Mouse (Mus musculus) heart, embryonic 13.5 days (tissue): ENCODE measurements around the gene Olfr684. TPM values are rescaled to one million over a fixed set of nuclear protein-coding genes. Genes with fewer than 3 reads are reported as not detected.

Experiments used
- ATAC-seq: fragments of 200-750 bp; cut with Nextera tagmentation; 2 replicates; pipeline ENCODE4 v1.8.0; 2017; ENCODE audit warnings: moderate TSS enrichment; ENCODE audit not compliant: insufficient number of reproducible peaks, low FRiP score, low TSS enrichment; ENCODE audit errors: extremely low read depth
- H3K27ac ChIP-seq: fragments of 300-500 bp; sonication (generic); replicated peaks from 2 replicates; pipeline ENCODE4 v1.5.1; 2015; ENCODE audit warnings: moderate library complexity, mild to moderate bottlenecking, inconsistent platforms
- H3K27me3 ChIP-seq: fragments of 300-500 bp; sonication (generic); replicated peaks from 2 replicates; pipeline ENCODE4 v1.6.1; 2015; ENCODE audit warnings: mild to moderate bottlenecking, inconsistent platforms
- H3K36me3 ChIP-seq: fragments of 300-500 bp; sonication (generic); 2 replicates; pipeline ENCODE4 v1.6.1; 2015; ENCODE audit warnings: mild to moderate bottlenecking, inconsistent platforms
- H3K4me1 ChIP-seq: fragments of 300-500 bp; sonication (generic); 2 replicates; pipeline ENCODE4 v1.6.1; 2015; ENCODE audit warnings: inconsistent platforms
- H3K4me2 ChIP-seq: fragments of 300-500 bp; sonication (generic); 2 replicates; pipeline ENCODE4 v1.6.1; 2015; ENCODE audit warnings: inconsistent platforms, mild to moderate bottlenecking, moderate library complexity
- H3K4me3 ChIP-seq: fragments of 300-500 bp; sonication (generic); 2 replicates; pipeline ENCODE4 v1.5.1; 2015; ENCODE audit warnings: moderate library complexity, mild to moderate bottlenecking, inconsistent platforms
- H3K9ac ChIP-seq: fragments of 300-500 bp; sonication (generic); 2 replicates; pipeline ENCODE4 v1.6.1; 2015; ENCODE audit warnings: inconsistent platforms, mild to moderate bottlenecking, moderate library complexity
- H3K9me3 ChIP-seq: fragments of 300-500 bp; sonication (generic); 2 replicates; pipeline ENCODE4 v1.6.1; 2016; ENCODE audit warnings: inconsistent platforms
- WGBS: fragments of 180-500 bp; shearing (Covaris S2); methylation state at CpG from one replicate; pipeline ENCODE4 v1.1.7; 2015; ENCODE audit warnings: mixed read lengths; 5-methylcytosine and 5-hydroxymethylcytosine counted together
- polyA plus RNA-seq: library from polyadenylated mRNA; unstranded; fragments of >200 nt; fragmentation: Nextera tagmentation; extraction: Ambion mirVana; gene quantifications from 2 replicates; pipeline ENCODE4 v1.2.1, GENCODE M21; 2015

Olfr684 gene
- not detected in 2 replicates for polyA plus RNA-seq

DNA sequence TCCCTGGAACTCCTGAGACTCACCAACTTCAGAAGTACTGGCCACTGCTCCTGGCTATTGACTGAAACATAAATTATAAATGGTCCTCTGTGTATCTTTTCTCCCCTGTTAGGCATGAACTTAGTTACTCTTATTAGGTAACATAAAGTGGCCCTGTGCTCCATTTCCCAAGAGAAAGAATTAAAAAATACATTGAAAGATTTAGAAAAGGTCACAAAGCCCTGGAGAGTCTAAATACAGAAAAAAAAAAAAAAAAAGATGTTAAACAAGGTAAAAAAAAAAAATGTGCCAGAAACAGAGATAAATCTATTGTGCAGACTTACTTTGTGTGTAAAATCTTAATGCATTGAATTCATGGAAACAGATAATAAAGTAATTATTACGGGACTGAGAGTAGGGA, at the start of gene Olfr684:
TSS of gene Olfr684 (minus strand) at position 101 of the 400 bp plus-strand sequence.
- ATAC-seq, result no peak
- Histone ChIP-seq H3K36me3 (no peaks in the 10 kb centered on the region), H3K9me3 (no peaks in the 10 kb centered on the region), H3K27ac (no peak within 1 kb of the TSS), H3K4me2 (no peak within 1 kb of the TSS), H3K4me1 (no peaks in the 10 kb centered on the region), H3K27me3 (no peaks in the 10 kb centered on the region), H3K9ac (no peak within 1 kb of the TSS), H3K4me3 (no peak within 1 kb of the TSS)
- 49% methylated on average over 1 of the region's 1 CpGs for WGBS

DNA sequence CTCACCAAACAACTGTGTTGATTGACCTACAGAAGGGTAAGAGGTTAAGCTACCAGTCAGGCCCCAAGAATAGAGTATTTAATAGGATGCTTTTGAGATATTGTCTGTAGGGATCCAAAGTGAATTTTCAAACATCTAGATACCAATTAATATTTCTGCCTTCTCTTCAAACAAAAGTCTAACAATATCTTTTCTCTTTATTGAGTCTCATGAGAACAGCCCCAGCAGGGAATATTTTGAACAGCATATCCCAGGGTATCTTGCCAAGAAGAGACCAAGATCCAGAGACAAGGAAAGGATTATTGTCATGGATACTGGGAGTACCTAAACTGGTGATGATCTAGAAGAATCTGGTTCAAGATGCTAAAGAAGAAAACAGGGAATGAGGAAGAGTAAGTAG, 43.9 kb upstream of the Olfr684 start, which contains the start of gene Olfr686:
TSS of gene Olfr686 (minus strand) at position 101 of the 400 bp plus-strand sequence.
- no peak within 1 kb of the TSS for H3K27ac ChIP-seq
- no peaks in the 10 kb centered on the region for H3K9me3 ChIP-seq
- ATAC-seq, result no peak
- no peak within 1 kb of the TSS for H3K4me2 ChIP-seq
- H3K4me3 ChIP-seq, result no peak within 1 kb of the TSS
- H3K9ac ChIP-seq, result no peak within 1 kb of the TSS
- no peaks in the 10 kb centered on the region for H3K4me1 ChIP-seq
- no peaks in the 10 kb centered on the region for H3K36me3 ChIP-seq
- no peaks in the 10 kb centered on the region for H3K27me3 ChIP-seq

DNA sequence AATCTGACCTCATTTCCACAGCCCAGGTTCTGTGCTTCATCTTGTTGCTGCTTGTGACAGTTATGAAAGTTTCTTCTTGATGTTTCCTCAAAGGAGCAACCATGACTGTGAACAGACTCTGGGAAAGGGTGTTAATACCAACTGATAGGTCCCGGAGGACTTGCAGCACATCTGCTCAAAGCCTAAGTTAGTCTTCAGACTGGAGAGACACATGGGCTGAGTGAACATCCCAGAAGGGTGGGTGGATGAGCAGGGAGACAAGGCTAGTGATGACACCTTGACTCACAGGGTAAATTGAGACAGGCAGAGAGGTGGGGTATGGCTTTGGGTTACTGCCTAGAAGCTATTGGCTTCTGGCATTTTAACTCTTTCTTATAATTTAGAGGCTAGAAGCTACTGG, 22.5 kb upstream of the Olfr684 start, which contains the start of gene Olfr685:
TSS of gene Olfr685 (minus strand) at position 101 of the 400 bp plus-strand sequence.
- no peaks in the 10 kb centered on the region for H3K9me3 ChIP-seq
- 76% methylated on average over 1 of the region's 1 CpGs for WGBS
- no peak within 1 kb of the TSS for H3K9ac ChIP-seq
- ATAC-seq, result no peak
- no peaks in the 10 kb centered on the region for H3K27me3 ChIP-seq
- no peak within 1 kb of the TSS for H3K4me3 ChIP-seq
- H3K4me2 ChIP-seq, result no peak within 1 kb of the TSS
- H3K27ac ChIP-seq, result no peak within 1 kb of the TSS
- H3K4me1 ChIP-seq, result no peaks in the 10 kb centered on the region
- H3K36me3 ChIP-seq, result no peaks in the 10 kb centered on the region

DNA sequence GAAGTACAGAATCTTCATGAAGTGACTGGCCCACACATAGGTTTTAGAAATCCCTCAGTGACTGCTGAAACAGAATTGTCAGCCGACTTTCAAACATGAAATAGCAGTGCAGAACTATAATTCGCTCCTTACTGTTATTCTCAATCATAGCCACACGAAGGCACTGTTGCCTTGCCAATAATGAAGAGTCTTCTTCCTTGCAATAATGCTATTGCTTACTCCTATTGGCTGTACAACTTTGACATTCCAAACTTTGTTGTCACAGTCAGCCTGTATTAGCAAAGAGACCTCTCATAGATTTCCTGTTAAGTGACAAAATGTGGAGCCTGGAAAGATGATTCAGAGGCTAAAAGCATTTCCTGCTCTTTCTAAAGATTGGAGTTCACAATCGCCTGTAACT, 7.3 kb upstream of the Olfr684 start:
- Histone ChIP-seq H3K4me3 (no peak overlapping the region), H3K27me3 (no peaks in the 10 kb centered on the region), H3K36me3 (no peaks in the 10 kb centered on the region), H3K4me1 (no peaks in the 10 kb centered on the region), H3K9ac (no peak overlapping the region), H3K9me3 (no peaks in the 10 kb centered on the region), H3K27ac (no peak overlapping the region), H3K4me2 (no peak overlapping the region)
- WGBS, result 44% methylated on average over 4 of the region's 4 CpGs
- no peak for ATAC-seq

DNA sequence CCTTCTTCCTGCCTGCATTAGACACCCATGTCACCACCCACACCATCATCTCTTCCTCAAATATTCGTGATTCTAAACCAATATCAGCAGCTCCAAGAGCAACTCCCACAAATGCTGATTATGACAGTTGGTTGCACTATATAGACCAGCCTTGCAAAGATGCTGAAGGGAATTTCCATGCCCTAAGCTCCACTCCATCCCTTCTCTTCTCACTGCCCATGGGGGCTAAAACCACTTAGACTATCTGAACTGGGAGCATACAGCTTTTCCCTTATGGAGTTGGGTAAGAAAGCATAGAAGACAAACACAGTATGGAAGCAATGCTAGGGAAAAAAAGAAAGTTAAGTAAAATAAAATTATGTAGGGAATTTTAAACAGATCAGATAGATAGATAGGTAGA, 16.5 kb downstream of the Olfr684 start, which contains the start of gene Olfr683:
TSS of gene Olfr683 (minus strand) at position 101 of the 400 bp plus-strand sequence.
- no peaks in the 10 kb centered on the region for H3K27me3 ChIP-seq
- ATAC-seq, result no peak
- no peaks in the 10 kb centered on the region for H3K4me1 ChIP-seq
- no peak within 1 kb of the TSS for H3K4me2 ChIP-seq
- 46% methylated on average over 1 of the region's 1 CpGs for WGBS
- no peaks in the 10 kb centered on the region for H3K36me3 ChIP-seq
- no peak within 1 kb of the TSS for H3K9ac ChIP-seq
- no peak within 1 kb of the TSS for H3K27ac ChIP-seq
- no peaks in the 10 kb centered on the region for H3K9me3 ChIP-seq
- H3K4me3 ChIP-seq, result no peak within 1 kb of the TSS

DNA sequence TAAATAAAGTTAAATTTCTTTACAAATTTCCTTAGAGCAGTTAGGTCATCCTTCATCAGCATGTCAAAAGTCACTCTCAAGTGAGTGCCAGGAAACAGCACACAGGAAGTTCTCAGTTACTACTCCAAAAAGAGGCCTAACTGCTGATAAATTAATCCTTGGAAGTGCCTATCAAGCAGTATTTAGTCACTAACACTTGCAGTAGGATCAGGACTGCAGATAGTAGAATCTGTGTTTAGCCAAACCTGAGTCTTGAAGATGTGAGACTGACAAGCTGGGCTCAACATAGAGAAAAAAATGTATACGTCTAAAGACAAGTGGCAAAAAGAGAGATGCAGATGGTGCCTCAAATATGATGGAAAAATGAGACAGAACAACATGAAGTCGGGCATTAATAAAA, 22.2 kb downstream of the Olfr684 start:
- no peaks in the 10 kb centered on the region for H3K27me3 ChIP-seq
- WGBS, result 55% methylated on average over 2 of the region's 2 CpGs
- H3K9me3 ChIP-seq, result no peaks in the 10 kb centered on the region
- H3K4me3 ChIP-seq, result no peak overlapping the region
- no peak for ATAC-seq
- H3K36me3 ChIP-seq, result no peaks in the 10 kb centered on the region
- no peak overlapping the region for H3K4me2 ChIP-seq
- no peaks in the 10 kb centered on the region for H3K4me1 ChIP-seq
- H3K27ac ChIP-seq, result no peak overlapping the region
- H3K9ac ChIP-seq, result no peak overlapping the region

DNA sequence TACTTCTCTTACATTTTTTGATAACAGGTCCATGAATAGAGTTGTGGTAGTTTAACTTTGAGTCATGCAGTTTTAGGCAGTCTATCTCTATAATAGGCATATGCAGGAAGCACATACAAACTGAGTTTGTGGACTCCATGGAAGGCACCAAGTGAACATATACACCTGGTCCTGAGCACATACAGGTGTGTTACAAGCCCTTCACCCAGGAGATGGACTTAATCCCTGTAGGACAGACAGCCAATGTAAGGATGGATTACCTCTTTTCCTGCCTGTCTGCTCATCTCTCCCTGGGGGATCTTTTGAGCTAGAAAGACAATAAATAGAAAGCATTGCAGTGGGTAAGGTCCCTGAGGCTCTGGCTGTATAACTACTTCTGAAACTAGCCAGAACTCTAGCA, 46.9 kb downstream of the Olfr684 start, which contains the start of gene Olfr681:
TSS of gene Olfr681 (plus strand) at position 301 of the 400 bp plus-strand sequence.
- Histone ChIP-seq H3K27ac (no peak within 1 kb of the TSS), H3K4me3 (no peak within 1 kb of the TSS), H3K36me3 (no peaks in the 10 kb centered on the region), H3K4me2 (no peak within 1 kb of the TSS), H3K9me3 (no peaks in the 10 kb centered on the region), H3K4me1 (no peaks in the 10 kb centered on the region), H3K27me3 (no peaks in the 10 kb centered on the region), H3K9ac (no peak within 1 kb of the TSS)
- ATAC-seq, result no peak

Other genes starting within 250 kb of the Olfr684 start
- gene Olfr667, start 242.2 kb downstream of the Olfr684 start, polyA plus RNA-seq, result not detected in 2 replicates
- not detected in 2 replicates for gene Olfr668, start 235.6 kb downstream of the Olfr684 start, polyA plus RNA-seq
- not detected in 2 replicates for gene Olfr669, start 229.4 kb downstream of the Olfr684 start, polyA plus RNA-seq
- not detected in 2 replicates for gene Olfr670, start 201.0 kb downstream of the Olfr684 start, polyA plus RNA-seq
- gene Olfr671, start 184.5 kb downstream of the Olfr684 start, polyA plus RNA-seq, result not detected in 2 replicates
- not detected in 2 replicates for gene Olfr672, start 161.6 kb downstream of the Olfr684 start, polyA plus RNA-seq
- not detected in 2 replicates for gene Olfr675, start 135.2 kb downstream of the Olfr684 start, polyA plus RNA-seq
- gene Olfr676, start 131.0 kb downstream of the Olfr684 start, polyA plus RNA-seq, result not detected in 2 replicates
- gene Olfr677, start 112.3 kb downstream of the Olfr684 start, polyA plus RNA-seq, result not detected in 2 replicates
- not detected in 2 replicates for gene Olfr678, start 99.2 kb downstream of the Olfr684 start, polyA plus RNA-seq
- not detected in 2 replicates for gene Olfr679, start 82.4 kb downstream of the Olfr684 start, polyA plus RNA-seq
- not detected in 2 replicates for gene Olfr680-ps1, start 70.8 kb downstream of the Olfr684 start, polyA plus RNA-seq
- not detected in 2 replicates for gene Olfr681, start 46.8 kb downstream of the Olfr684 start, polyA plus RNA-seq
- gene Olfr683, start 16.6 kb downstream of the Olfr684 start, polyA plus RNA-seq, result not detected in 2 replicates
- gene Olfr685, start 22.4 kb upstream of the Olfr684 start, polyA plus RNA-seq, result not detected in 2 replicates
- not detected in 2 replicates for gene Olfr686, start 43.8 kb upstream of the Olfr684 start, polyA plus RNA-seq
- not detected in 2 replicates for gene Olfr688, start 124.4 kb upstream of the Olfr684 start, polyA plus RNA-seq
- gene Olfr689, start 147.5 kb upstream of the Olfr684 start, polyA plus RNA-seq, result not detected in 2 replicates
- gene Olfr690, start 170.5 kb upstream of the Olfr684 start, polyA plus RNA-seq, result not detected in 2 replicates
- gene Olfr691, start 178.6 kb upstream of the Olfr684 start, polyA plus RNA-seq, result not detected in 2 replicates
- not detected in 2 replicates for gene Olfr692, start 204.6 kb upstream of the Olfr684 start, polyA plus RNA-seq
- not detected in 2 replicates for gene Gm5901, start 211.4 kb upstream of the Olfr684 start, polyA plus RNA-seq
- 28.9 and 29.6 TPM in 2 replicates for gene Fam160a2, start 236.4 kb upstream of the Olfr684 start, polyA plus RNA-seq
- not detected in 2 replicates for gene Cnga4, start 240.9 kb upstream of the Olfr684 start, polyA plus RNA-seq